Mouse (Mus musculus) thymus, adult 2 months (tissue): ENCODE data around the gene Irgc1.

ENCODE experiments used
- CTCF ChIP-seq: fragments of 200-500 bp; IDR thresholded peaks from 2 replicates; pipeline ENCODE4 v1.5.1; 2012; ENCODE audit warnings: mild to moderate bottlenecking, control low read depth, low read length, moderate library complexity, borderline replicate concordance; ENCODE audit not compliant: control insufficient read depth, poor library complexity, insufficient read depth; ENCODE audit errors: extremely low read depth
- POLR2A ChIP-seq: fragments of 200-500 bp; IDR thresholded peaks from 2 replicates; pipeline ENCODE4 v1.6.1; 2012; ENCODE audit warnings: mild to moderate bottlenecking, low read length, control low read depth, moderate library complexity; ENCODE audit not compliant: control insufficient read depth, poor library complexity, insufficient read depth; ENCODE audit errors: extremely low read depth

- TF ChIP-seq POLR2A (no peak), CTCF (peak; percentile 71; the same call in 1 of the 2 replicates)
These were observed 21.9 kb upstream of the Irgc1 start for GRCm38 (mm10) chr7:24473913-24474529.
